Mouse (Mus musculus) frontal cortex, postnatal 36 days (tissue): Measurements from ENCODE around the gene Tmem132c.

ENCODE experiments used
- DNase-seq, 2 experiments: peaks; one replicate each; pipeline ENCODE4 v3.0.0; 2022; ENCODE audit warnings: low spot score in 2 of 2

Tmem132c gene

GRCm38 (mm10) chr5:127406014-127406655 lies 164.5 kb downstream of the Tmem132c start:
- no peak for DNase-seq

GRCm38 (mm10) chr5:127416536-127416935 lies 174.9 kb downstream of the Tmem132c start:
- DNase-seq, result peak; percentile 36 to 59

- no peak for DNase-seq
These were observed 182.3 kb downstream of the Tmem132c start for GRCm38 (mm10) chr5:127423936-127424335.

GRCm38 (mm10) chr5:127429124-127429523 lies 187.5 kb downstream of the Tmem132c start:
- DNase-seq, result no peak

GRCm38 (mm10) chr5:127431561-127431960 lies 190.0 kb downstream of the Tmem132c start:
- no peak for DNase-seq

GRCm38 (mm10) chr5:127436836-127437235 lies 195.2 kb downstream of the Tmem132c start:
- no peak for DNase-seq

GRCm38 (mm10) chr5:127438639-127439038 lies 197.0 kb downstream of the Tmem132c start:
- no peak for DNase-seq

GRCm38 (mm10) chr5:127441963-127442362 lies 200.4 kb downstream of the Tmem132c start:
- DNase-seq, result no peak

- DNase-seq, result peak in 1 of 2 experiments; percentile 9
These were observed 212.0 kb downstream of the Tmem132c start for GRCm38 (mm10) chr5:127453580-127453979.

GRCm38 (mm10) chr5:127454068-127454467 lies 212.5 kb downstream of the Tmem132c start:
- DNase-seq, result no peak

GRCm38 (mm10) chr5:127456076-127456475 lies 214.5 kb downstream of the Tmem132c start:
- DNase-seq, result no peak

- DNase-seq, result no peak
These were observed 226.5 kb downstream of the Tmem132c start for GRCm38 (mm10) chr5:127468151-127468550.

GRCm38 (mm10) chr5:127470351-127470750 lies 228.7 kb downstream of the Tmem132c start:
- no peak for DNase-seq

- DNase-seq, result no peak
These were observed 230.3 kb downstream of the Tmem132c start for GRCm38 (mm10) chr5:127471902-127472301.

- no peak for DNase-seq
These were observed 232.1 kb downstream of the Tmem132c start for GRCm38 (mm10) chr5:127473706-127474105.

GRCm38 (mm10) chr5:127474856-127475255 lies 233.2 kb downstream of the Tmem132c start:
- no peak for DNase-seq

- no peak for DNase-seq
These were observed 236.2 kb downstream of the Tmem132c start for GRCm38 (mm10) chr5:127477790-127478189.

GRCm38 (mm10) chr5:127478322-127478721 lies 236.7 kb downstream of the Tmem132c start:
- no peak for DNase-seq

GRCm38 (mm10) chr5:127480931-127481330 lies 239.3 kb downstream of the Tmem132c start:
- DNase-seq, result no peak

- DNase-seq, result peak in 1 of 2 experiments; percentile 34
These were observed 239.8 kb downstream of the Tmem132c start for GRCm38 (mm10) chr5:127481416-127481815.

GRCm38 (mm10) chr5:127482342-127482741 lies 240.7 kb downstream of the Tmem132c start:
- no peak for DNase-seq

- no peak for DNase-seq
These were observed 242.5 kb downstream of the Tmem132c start for GRCm38 (mm10) chr5:127483955-127484659.

- DNase-seq, result no peak
These were observed 243.3 kb downstream of the Tmem132c start for GRCm38 (mm10) chr5:127484813-127485486.
